Mouse (Mus musculus) bone marrow macrophage, adult 2 months (primary cell): ENCODE data around the gene Mark1. TPM values are rescaled to one million over a fixed set of nuclear protein-coding genes. Genes with fewer than 3 reads are reported as not detected.

Experiments used
- H3K27ac ChIP-seq: 2 replicates; pipeline ENCODE4 v1.5.1; 2012; ENCODE audit warnings: low read depth, low read length; ENCODE audit not compliant: insufficient read depth
- H3K4me1 ChIP-seq: 2 replicates; pipeline ENCODE4 v1.6.1; 2012; ENCODE audit warnings: low read length; ENCODE audit not compliant: control insufficient read depth, insufficient read depth
- H3K4me3 ChIP-seq: 2 replicates; pipeline ENCODE4 v1.5.1; 2012; ENCODE audit warnings: mild to moderate bottlenecking, low read length, moderate library complexity; ENCODE audit not compliant: insufficient read depth
- CTCF ChIP-seq: IDR thresholded peaks from 2 replicates; pipeline ENCODE4 v1.5.1; 2012; ENCODE audit warnings: low read depth, mild to moderate bottlenecking, low read length, moderate library complexity
- POLR2A ChIP-seq: IDR thresholded peaks from 2 replicates; pipeline ENCODE4 v1.6.1; 2012; ENCODE audit warnings: mild to moderate bottlenecking, low read depth, low read length, borderline replicate concordance
- polyA plus RNA-seq: library from polyadenylated mRNA; stranded (reverse); fragments of >200 nt; gene quantifications from 2 replicates; pipeline ENCODE4 v1.2.4, GENCODE M21; 2012; ENCODE audit not compliant: missing spikeins, insufficient read depth, insufficient read length

Mark1 gene
- polyA plus RNA-seq, 1 experiment = 0.21 TPM

- TF ChIP-seq CTCF (no peak), POLR2A (no peak)
- Histone ChIP-seq H3K4me3 (no peak overlapping the region), H3K4me1 (0 out of 2 replicates have a peak, but pooled peaks cover 2% of the 10 kb centered on the region)
Measured at GRCm38 (mm10) chr1:184905371-184905770, 94.0 kb downstream of the Mark1 start.

GRCm38 (mm10) chr1:184903697-184904096, 95.7 kb downstream of the Mark1 start:
- Histone ChIP-seq H3K4me3 (no peak overlapping the region), H3K4me1 (0 out of 2 replicates have a peak, but pooled peaks cover 2% of the 10 kb centered on the region), H3K27ac (no peak overlapping the region)
- TF ChIP-seq CTCF (no peak), POLR2A (no peak)

More at GRCm38 (mm10) chr1:184905371-184905770, 94.0 kb downstream of the Mark1 start:
- H3K27ac ChIP-seq = no peak overlapping the region

- Histone ChIP-seq H3K4me1 (no peaks in the 10 kb centered on the region), H3K4me3 (no peak overlapping the region), H3K27ac (no peak overlapping the region)
- TF ChIP-seq CTCF (no peak), POLR2A (no peak)
Measured at GRCm38 (mm10) chr1:184902886-184903285, 96.5 kb downstream of the Mark1 start.

- no peaks in the 10 kb centered on the region for H3K4me1 ChIP-seq
- H3K27ac ChIP-seq = no peak overlapping the region
- TF ChIP-seq POLR2A (no peak), CTCF (no peak)
Measured at GRCm38 (mm10) chr1:184897350-184897749, 102.0 kb downstream of the Mark1 start.

GRCm38 (mm10) chr1:184891998-184892397, 107.4 kb downstream of the Mark1 start:
- Histone ChIP-seq H3K4me3 (no peak overlapping the region), H3K4me1 (no peaks in the 10 kb centered on the region)

More at GRCm38 (mm10) chr1:184897350-184897749, 102.0 kb downstream of the Mark1 start:
- no peak overlapping the region for H3K4me3 ChIP-seq

GRCm38 (mm10) chr1:184889454-184889853, 109.9 kb downstream of the Mark1 start:
- TF ChIP-seq POLR2A (no peak), CTCF (no peak)
- no peak overlapping the region for H3K4me3 ChIP-seq

More at GRCm38 (mm10) chr1:184891998-184892397, 107.4 kb downstream of the Mark1 start:
- no peak overlapping the region for H3K27ac ChIP-seq
- TF ChIP-seq CTCF (no peak), POLR2A (no peak)

GRCm38 (mm10) chr1:184886160-184886559, 113.2 kb downstream of the Mark1 start:
- H3K27ac ChIP-seq = no peak overlapping the region
- TF ChIP-seq POLR2A (no peak), CTCF (no peak)
- H3K4me3 ChIP-seq = no peak overlapping the region
- H3K4me1 ChIP-seq = peaks cover 2% of the 10 kb centered on the region; the same call in 1 of the 2 replicates

More at GRCm38 (mm10) chr1:184889454-184889853, 109.9 kb downstream of the Mark1 start:
- Histone ChIP-seq H3K4me1 (no peaks in the 10 kb centered on the region), H3K27ac (no peak overlapping the region)

- Histone ChIP-seq H3K27ac (no peak within 1 kb of the TSS), H3K4me3 (peak within 1 kb of the TSS; percentile 24), H3K4me1 (peaks cover 2% of the 10 kb centered on the region; the same call in 1 of the 2 replicates)
- no peak for TF ChIP-seq POLR2A
- TF ChIP-seq CTCF = no peak
Measured at GRCm38 (mm10) chr1:184882281-184883268, 116.8 kb downstream of the Mark1 start, which contains the start of gene C130074G19Rik. Gene C130074G19Rik (minus strand): TSS chr1:184883218.

GRCm38 (mm10) chr1:184881861-184882260, 117.5 kb downstream of the Mark1 start:
- Histone ChIP-seq H3K27ac (no peak overlapping the region), H3K4me3 (no peak overlapping the region), H3K4me1 (peaks cover 2% of the 10 kb centered on the region; the same call in 1 of the 2 replicates)
- TF ChIP-seq POLR2A = no peak
- no peak for TF ChIP-seq CTCF
